Comparison of ENCODE assay signal across 11 mouse cellular contexts in genomic region chr4:64065266-64065665, GRCm38 (mm10). TPM values are rescaled to one million over a fixed set of nuclear protein-coding genes. Genes with fewer than 3 reads are reported as not detected.
DNase-seq lines count a peak whose midpoint lies in the region; ATAC-seq and TF ChIP-seq lines count a peak whose summit lies in the region.
"Had no signal": no experiment of that assay in that cellular context is flagged by ENCODE, and none has a peak within 500 bp of the region (broad histone marks: within the 10 kb centered on the region; RNA-seq: fewer than 3 reads in every experiment).

No protein-coding gene starts in this region.

- no peaks in the 10 kb centered on the region for H3K27me3 ChIP-seq in forebrain, embryonic 10.5 days (ENCODE audit: poor library complexity, severe bottlenecking)
- no peaks in the 10 kb centered on the region for H3K27me3 ChIP-seq in forebrain, embryonic 12.5 days
- H3K27me3 ChIP-seq in megakaryocyte, embryonic 14.5 days (replicated peaks): no peaks in the 10 kb centered on the region
- H3K27me3 ChIP-seq in forebrain, postnatal 0 days (ENCODE audit: insufficient read depth, low read length): no peaks in the 10 kb centered on the region
- no peaks in the 10 kb centered on the region for H3K27me3 ChIP-seq in stomach, postnatal 0 days (ENCODE audit: control insufficient read depth, insufficient read depth, low read length)
- H3K27me3 ChIP-seq: liver, embryonic 13.5 days had no signal

- DNase-seq in forebrain, embryonic 10.5 days (ENCODE audit: extremely low spot score, low spot score): no peak
- DNase-seq in forebrain, postnatal 0 days: no peak
- no peak for DNase-seq in stomach, postnatal 0 days (ENCODE audit: low spot score)
- no peak for DNase-seq in adrenal gland, postnatal 10 days
- DNase-seq in layer of hippocampus, adult 9-10 months (ENCODE audit: low spot score): no peak
- DNase-seq: adrenal gland, adult 2 months; kidney, postnatal 10 days; liver, embryonic 13.5 days had no signal

- 0 out of 2 replicates have a peak overlapping the region, but pooled peaks have one; percentile 6 for H3K27ac ChIP-seq in forebrain, embryonic 10.5 days
- H3K27ac ChIP-seq in forebrain, embryonic 12.5 days: no peak overlapping the region
- no peak overlapping the region for H3K27ac ChIP-seq in forebrain, postnatal 0 days (ENCODE audit: low read depth, low read length)
- no peak overlapping the region for H3K27ac ChIP-seq in stomach, postnatal 0 days (replicated peaks)
- H3K27ac ChIP-seq: liver, embryonic 13.5 days had no signal

- no peak for ATAC-seq in forebrain, embryonic 12.5 days (ENCODE audit: low FRiP score)
- no peak for ATAC-seq in megakaryocyte, adult 5-6 weeks (ENCODE audit: poor library complexity, severe bottlenecking)
- 0 out of 2 replicates have a peak, but pooled peaks have one; percentile 14 for ATAC-seq in forebrain, postnatal 0 days
- ATAC-seq in stomach, postnatal 0 days (ENCODE audit: low FRiP score, low TSS enrichment): no peak

- H3K36me3 ChIP-seq in forebrain, embryonic 10.5 days (replicated peaks): no peaks in the 10 kb centered on the region
- H3K36me3 ChIP-seq in forebrain, embryonic 12.5 days (replicated peaks): no peaks in the 10 kb centered on the region
- no peaks in the 10 kb centered on the region for H3K36me3 ChIP-seq in megakaryocyte, embryonic 14.5 days (replicated peaks; ENCODE audit: low read length)
- no peaks in the 10 kb centered on the region for H3K36me3 ChIP-seq in forebrain, postnatal 0 days (ENCODE audit: insufficient read depth)
- no peaks in the 10 kb centered on the region for H3K36me3 ChIP-seq in stomach, postnatal 0 days (ENCODE audit: control insufficient read depth, insufficient read depth, low read length)
- H3K36me3 ChIP-seq: liver, embryonic 13.5 days had no signal

- no peak overlapping the region for H3K4me2 ChIP-seq in forebrain, embryonic 12.5 days
- peak overlapping the region; percentile 30; the same call in 1 of the 2 replicates for H3K4me2 ChIP-seq in forebrain, postnatal 0 days (ENCODE audit: low read depth)
- H3K4me2 ChIP-seq in stomach, postnatal 0 days (replicated peaks; ENCODE audit: low read depth): peak overlapping the region; percentile 14; the same call in 1 of the 2 replicates
- H3K4me2 ChIP-seq: liver, embryonic 13.5 days had no signal

- no peaks in the 10 kb centered on the region for H3K9me3 ChIP-seq in forebrain, embryonic 10.5 days
- no peaks in the 10 kb centered on the region for H3K9me3 ChIP-seq in forebrain, embryonic 12.5 days
- H3K9me3 ChIP-seq in megakaryocyte, embryonic 14.5 days: no peaks in the 10 kb centered on the region; the same call in 1 of the 2 replicates
- H3K9me3 ChIP-seq in forebrain, postnatal 0 days (ENCODE audit: low read length): no peaks in the 10 kb centered on the region
- no peaks in the 10 kb centered on the region for H3K9me3 ChIP-seq in stomach, postnatal 0 days (ENCODE audit: control insufficient read depth, low read length)
- H3K9me3 ChIP-seq: liver, embryonic 13.5 days had no signal

- 60% methylated on average over 10 of the region's 10 CpGs for WGBS in forebrain, embryonic 10.5 days
- WGBS in forebrain, embryonic 12.5 days: 49% methylated on average over 10 of the region's 10 CpGs
- 34% methylated on average over 10 of the region's 10 CpGs for WGBS in forebrain, postnatal 0 days
- WGBS in stomach, postnatal 0 days: 42% methylated on average over 10 of the region's 10 CpGs

- no peak for TF ChIP-seq EP300 in stomach, postnatal 0 days (optimal IDR thresholded peaks at IDR 0.05)

- H3K4me3 ChIP-seq in forebrain, embryonic 10.5 days: no peak overlapping the region
- no peak overlapping the region for H3K4me3 ChIP-seq in forebrain, embryonic 12.5 days (replicated peaks)
- H3K4me3 ChIP-seq in megakaryocyte, embryonic 14.5 days (replicated peaks): peak overlapping the region; percentile 3
- H3K4me3 ChIP-seq in forebrain, postnatal 0 days (ENCODE audit: low read depth, low read length): no peak overlapping the region
- H3K4me3 ChIP-seq in stomach, postnatal 0 days (ENCODE audit: low read depth, low read length): no peak overlapping the region
- H3K4me3 ChIP-seq: liver, embryonic 13.5 days had no signal

- H3K9ac ChIP-seq in forebrain, embryonic 12.5 days: no peak overlapping the region
- no peak overlapping the region for H3K9ac ChIP-seq in forebrain, postnatal 0 days
- no peak overlapping the region for H3K9ac ChIP-seq in stomach, postnatal 0 days (ENCODE audit: low read length)
- H3K9ac ChIP-seq: liver, embryonic 13.5 days had no signal

- no peak for TF ChIP-seq CTCF in forebrain, postnatal 0 days (IDR thresholded peaks at IDR 0.05; ENCODE audit: low read depth)
- TF ChIP-seq CTCF in stomach, postnatal 0 days (IDR thresholded peaks at IDR 0.05; ENCODE audit: low read depth): no peak

- peaks cover 3% of the 10 kb centered on the region for H3K4me1 ChIP-seq in forebrain, embryonic 10.5 days
- H3K4me1 ChIP-seq in forebrain, embryonic 12.5 days: no peaks in the 10 kb centered on the region
- no peaks in the 10 kb centered on the region for H3K4me1 ChIP-seq in megakaryocyte, embryonic 14.5 days
- no peaks in the 10 kb centered on the region for H3K4me1 ChIP-seq in forebrain, postnatal 0 days (ENCODE audit: insufficient read depth)
- H3K4me1 ChIP-seq in stomach, postnatal 0 days (replicated peaks; ENCODE audit: control insufficient read depth, insufficient read depth): 0 out of 2 replicates have a peak, but pooled peaks cover 2% of the 10 kb centered on the region
- H3K4me1 ChIP-seq: liver, embryonic 13.5 days had no signal

RNA-seq across cellular contexts. Expression of gene Tnc, which starts 18.5 kb away (rescaled TPM):
- 1.2 TPM in 2 replicates for polyA plus RNA-seq in forebrain, embryonic 10.5 days (2016; fragmentation: Nextera tagmentation; extraction: Ambion mirVana)
- 9.7 and 11.8 TPM in 2 replicates for polyA plus RNA-seq in forebrain, embryonic 12.5 days (2016; fragmentation: Nextera tagmentation; extraction: Ambion mirVana)
- not detected in 2 replicates for polyA plus RNA-seq in megakaryocyte, embryonic 14.5 days (2012; ENCODE audit: insufficient read depth, low replicate concordance)
- total RNA-seq in megakaryocyte, adult 5-6 weeks (2015): 0.34 and 0.76 TPM in 2 replicates
- 0.77 and 0.98 TPM in 2 replicates for total RNA-seq in megakaryocyte, adult 5-6 weeks (2017)
- total RNA-seq in forebrain, postnatal 0 days (2014; rRNA removed): 95.3 and 131 TPM in 2 replicates
- polyA plus RNA-seq in forebrain, postnatal 0 days (2015; fragmentation: Nextera tagmentation; extraction: Ambion mirVana): 29.1 and 39.5 TPM in 2 replicates
- polyA plus RNA-seq in stomach, postnatal 0 days (2015; fragmentation: Nextera tagmentation; extraction: Ambion mirVana): 19.9 and 24.1 TPM in 2 replicates
- total RNA-seq in adrenal gland, postnatal 10 days (2021): 10 to 100 TPM; 11.0 to 15.3 TPM
